Mouse (Mus musculus) layer of hippocampus, adult 9-10 months (tissue): Measurements from ENCODE around the gene Crhbp.

Experiments
- DNase-seq: peaks from one replicate; pipeline ENCODE4 v3.0.0; 2022; ENCODE audit warnings: low spot score

Gene Crhbp

GRCm38 (mm10) chr13:95419204-95419749 lies 25.4 kb downstream of the Crhbp start:
- no peak for DNase-seq

DNA sequence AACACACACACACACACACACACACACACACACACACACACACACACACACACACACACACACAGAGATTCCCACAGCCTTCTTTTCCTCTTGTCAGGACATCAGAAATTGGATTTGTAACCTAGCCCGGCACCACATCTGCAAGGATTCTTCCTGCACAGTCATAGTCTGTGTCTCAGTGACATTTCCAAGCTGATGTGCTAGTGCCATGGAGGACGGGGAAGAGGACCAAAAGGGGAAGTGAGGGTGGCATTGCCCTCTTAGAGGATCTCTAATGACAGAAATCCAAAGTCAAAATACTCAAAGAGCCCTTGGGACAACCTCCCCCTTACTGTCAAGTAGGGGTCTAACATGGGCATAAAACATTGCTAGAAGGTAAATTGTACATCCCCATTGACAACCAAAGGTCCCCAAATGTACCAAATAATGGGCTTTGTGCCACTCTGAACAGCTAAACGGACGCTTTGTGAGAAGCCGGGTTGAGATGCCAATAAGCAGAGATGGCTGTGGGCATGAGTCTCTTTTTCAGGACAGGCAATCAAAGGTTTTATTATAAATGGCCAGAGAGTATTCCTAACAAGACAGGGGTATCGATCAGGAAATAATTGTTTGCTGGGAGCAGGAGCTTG lies 26.0 kb downstream of the Crhbp start:
- no peak for DNase-seq

- no peak for DNase-seq
Observed at GRCm38 (mm10) chr13:95412257-95412656, 32.5 kb downstream of the Crhbp start.

- no peak for DNase-seq
Observed at GRCm38 (mm10) chr13:95393242-95393641, 51.5 kb downstream of the Crhbp start.

DNA sequence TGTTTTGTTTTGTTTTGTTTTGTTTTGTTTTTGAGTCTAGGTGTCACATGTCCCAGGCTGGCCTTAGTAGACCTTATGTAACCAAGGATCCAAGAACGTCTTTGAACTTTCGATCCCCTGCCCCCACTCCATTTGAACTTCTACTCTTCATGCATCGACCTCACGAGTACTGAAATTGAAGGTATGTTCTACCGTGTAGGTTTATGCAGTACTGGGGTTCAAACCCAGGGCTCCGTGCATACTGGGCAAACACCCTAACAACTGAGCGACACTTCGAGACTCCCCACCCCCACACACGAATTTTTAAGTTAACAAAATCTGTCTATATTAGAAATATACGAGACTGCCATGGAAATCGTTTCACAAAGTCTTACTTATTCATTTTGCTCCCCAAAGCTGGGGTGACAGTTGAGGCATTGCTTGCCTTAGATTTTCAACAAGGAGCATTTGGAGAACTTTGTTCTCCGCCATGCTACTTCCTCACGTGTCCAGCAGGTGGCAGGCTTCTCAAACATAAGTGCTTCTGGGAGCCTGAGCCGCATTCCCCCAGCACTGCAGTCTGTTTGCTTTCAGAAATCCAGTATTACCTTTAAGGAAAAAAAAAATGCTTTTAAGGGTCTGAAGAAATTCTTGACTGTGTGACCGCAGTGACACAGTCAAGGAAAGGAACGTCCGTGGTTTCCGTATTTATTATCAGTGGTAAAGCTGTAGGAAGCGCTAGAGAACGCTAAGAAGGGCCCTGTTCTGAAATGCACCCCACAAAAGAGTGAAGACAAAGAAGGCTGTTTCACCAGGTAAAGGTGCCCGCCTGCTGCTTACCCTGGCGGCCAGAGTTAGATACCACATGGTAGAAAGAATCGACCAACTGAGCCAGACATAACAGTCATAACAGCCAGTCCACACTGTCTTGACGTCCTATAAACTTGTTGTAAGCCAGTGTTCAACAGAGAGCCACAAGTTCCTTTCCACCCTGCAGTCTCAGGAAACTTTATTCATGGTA lies 54.6 kb downstream of the Crhbp start:
- peak; percentile 74 for DNase-seq

DNA sequence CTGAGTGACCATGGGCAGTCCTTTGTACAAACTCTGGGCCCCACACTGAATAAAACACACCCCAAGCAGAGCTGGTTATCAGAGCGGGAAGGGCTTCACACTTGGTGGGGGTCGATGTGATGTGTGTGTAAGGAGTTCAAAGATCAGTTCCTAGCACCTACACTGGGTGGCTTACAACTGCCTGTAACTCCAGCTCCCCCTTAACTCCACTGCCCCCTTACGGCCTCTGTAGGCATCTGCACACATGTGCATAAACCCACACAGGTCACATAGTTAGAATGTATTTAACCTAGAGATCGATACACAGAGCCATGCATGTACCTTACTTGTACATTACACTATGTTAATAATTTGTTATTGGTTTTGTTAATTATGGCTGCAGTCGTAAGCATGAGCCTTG lies 56.5 kb downstream of the Crhbp start:
- no peak for DNase-seq

GRCm38 (mm10) chr13:95382418-95382817 lies 62.3 kb downstream of the Crhbp start:
- no peak for DNase-seq
